Mouse (Mus musculus) thymus, adult 2 months (tissue): ENCODE measurements around the gene Ap5b1.

ENCODE experiments used
- CTCF ChIP-seq: fragments of 200-500 bp; IDR thresholded peaks from 2 replicates; pipeline ENCODE4 v1.5.1; 2012; ENCODE audit warnings: mild to moderate bottlenecking, control low read depth, low read length, moderate library complexity, borderline replicate concordance; ENCODE audit not compliant: control insufficient read depth, poor library complexity, insufficient read depth; ENCODE audit errors: extremely low read depth
- POLR2A ChIP-seq: fragments of 200-500 bp; IDR thresholded peaks from 2 replicates; pipeline ENCODE4 v1.6.1; 2012; ENCODE audit warnings: mild to moderate bottlenecking, low read length, control low read depth, moderate library complexity; ENCODE audit not compliant: control insufficient read depth, poor library complexity, insufficient read depth; ENCODE audit errors: extremely low read depth

- no peak for TF ChIP-seq CTCF
- TF ChIP-seq POLR2A, result no peak
These were observed 12.1 kb downstream of the Ap5b1 start for GRCm38 (mm10) chr19:5579971-5580370.
